Mouse (Mus musculus) MEL (cell line): ENCODE data around the gene Trim41.

Source experiments
- EP300 ChIP-seq, 2 experiments: IDR thresholded peaks; 2 replicates each; pipeline ENCODE4 v1.6.1; 2011; ENCODE audit warnings: improper control_type of control experiment in 2 of 2, low read length in 2 of 2, low read depth in 1 of 2, mild to moderate bottlenecking in 1 of 2
- NELFE ChIP-seq: IDR thresholded peaks from 2 replicates; pipeline ENCODE4 v1.6.1; 2011; ENCODE audit warnings: low read depth, low read length, improper control_type of control experiment
- POLR2AphosphoS2 ChIP-seq: IDR thresholded peaks from 2 replicates; pipeline ENCODE4 v1.6.1; 2011; ENCODE audit warnings: low read length, improper control_type of control experiment
- USF1 ChIP-seq: IDR thresholded peaks from 2 replicates; pipeline ENCODE4 v1.6.1; 2014; ENCODE audit warnings: low read depth, mild to moderate bottlenecking, inconsistent platforms, low read length, improper control_type of control experiment, moderate library complexity

DNA sequence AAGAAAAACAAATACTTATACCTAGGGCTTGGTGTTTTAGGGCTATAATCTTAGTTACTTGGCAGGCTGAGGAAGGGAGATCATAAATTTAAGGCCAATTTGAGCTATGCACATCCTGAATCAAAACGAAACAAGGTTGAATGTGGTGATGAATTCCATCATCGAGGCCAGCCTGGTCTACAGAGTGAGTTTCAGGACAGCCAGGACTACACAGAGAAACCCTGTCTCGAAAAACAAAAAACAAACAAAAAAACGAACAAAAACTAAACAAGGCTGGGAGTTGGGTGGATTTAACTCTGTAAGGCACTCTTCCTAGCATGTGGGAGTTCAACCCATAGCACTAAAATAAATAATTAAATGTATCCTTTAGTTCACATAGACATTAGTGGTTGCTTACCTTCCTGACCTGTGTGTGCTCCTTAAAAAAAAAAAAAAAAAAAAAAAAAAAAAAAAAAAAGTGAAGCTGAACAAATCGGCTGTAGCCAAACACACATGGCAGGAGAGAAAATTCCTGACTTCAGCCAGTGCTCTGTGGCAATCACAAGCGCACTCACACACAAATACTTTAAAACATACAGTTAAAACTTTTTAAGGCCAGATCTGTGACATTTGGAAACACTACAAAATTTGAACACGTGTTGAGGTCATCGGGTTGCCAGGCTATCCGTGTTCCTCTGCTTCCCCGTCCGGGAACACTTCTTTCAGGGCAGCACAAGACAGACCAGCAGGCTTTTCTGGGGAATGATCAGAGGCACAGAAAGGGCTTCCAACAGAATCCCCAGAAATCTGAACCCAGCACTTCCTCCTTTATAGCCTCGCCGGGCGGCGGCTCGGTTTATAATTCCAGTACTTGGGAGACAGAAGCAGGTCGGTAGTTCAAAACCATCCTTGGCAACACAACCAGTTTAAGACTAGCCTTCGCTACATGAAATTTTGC, 17.9 kb downstream of the Trim41 start:
- TF ChIP-seq EP300 (IDR thresholded peaks at IDR 0.05; ENCODE audit: low read depth in 1 of 2, low read length in 2 of 2) (no peak), POLR2AphosphoS2 (no peak), USF1 (peak; percentile 15; the same call in 1 of the 2 replicates), NELFE (no peak)
